Mouse (Mus musculus) hindbrain, embryonic 15.5 days (tissue): ENCODE measurements at regions not wholly inside any gene's neighbourhood (a gene's known extent, or its start where the extent isn't known, plus 50 kb on each side); places are given as distances from the start of the nearest gene placed in this dataset.

Source experiments
- ATAC-seq: fragments of 200-750 bp; cut with Nextera tagmentation; 2 replicates; pipeline ENCODE4 v1.8.0; 2017; ENCODE audit warnings: low read depth, moderate number of reproducible peaks, moderate TSS enrichment; ENCODE audit not compliant: low FRiP score
- H3K27ac ChIP-seq: fragments of 300-500 bp; sonication (generic); replicated peaks from 2 replicates; pipeline ENCODE4 v1.5.1; 2015; ENCODE audit warnings: mild to moderate bottlenecking, inconsistent platforms
- H3K27me3 ChIP-seq: fragments of 300-500 bp; sonication (generic); 2 replicates; pipeline ENCODE4 v1.6.1; 2015; ENCODE audit warnings: control low read depth, inconsistent platforms
- H3K36me3 ChIP-seq: fragments of 300-500 bp; sonication (generic); 2 replicates; pipeline ENCODE4 v1.6.1; 2015; ENCODE audit warnings: control low read depth, inconsistent platforms
- H3K4me1 ChIP-seq: fragments of 300-500 bp; sonication (generic); replicated peaks from 2 replicates; pipeline ENCODE4 v1.6.1; 2015; ENCODE audit warnings: control low read depth, inconsistent platforms
- H3K4me2 ChIP-seq: fragments of 300-500 bp; sonication (generic); 2 replicates; pipeline ENCODE4 v1.6.1; 2015; ENCODE audit warnings: moderate library complexity, mild to moderate bottlenecking, inconsistent platforms
- H3K4me3 ChIP-seq: fragments of 300-500 bp; sonication (generic); 2 replicates; pipeline ENCODE4 v1.5.1; 2015; ENCODE audit warnings: mild to moderate bottlenecking, inconsistent platforms
- H3K9ac ChIP-seq: fragments of 300-500 bp; sonication (generic); 2 replicates; pipeline ENCODE4 v1.6.1; 2015; ENCODE audit warnings: inconsistent platforms
- H3K9me3 ChIP-seq: fragments of 300-500 bp; sonication (generic); 2 replicates; pipeline ENCODE4 v1.6.1; 2016; ENCODE audit warnings: control low read depth, inconsistent platforms
- WGBS: fragments of 180-500 bp; shearing (Covaris S2); methylation state at CpG from one replicate; pipeline ENCODE4 v1.1.7; 2015; 5-methylcytosine and 5-hydroxymethylcytosine counted together

GRCm38 (mm10) chr11:114571144-114571869 lies 97.0 kb upstream of the Rpl38 start:
- Histone ChIP-seq H3K27ac (no peak overlapping the region), H3K27me3 (no peaks in the 10 kb centered on the region), H3K4me3 (no peak overlapping the region), H3K9ac (no peak overlapping the region), H3K9me3 (no peaks in the 10 kb centered on the region), H3K4me2 (no peak overlapping the region), H3K4me1 (peaks cover 22% of the 10 kb centered on the region), H3K36me3 (no peaks in the 10 kb centered on the region)
- ATAC-seq = no peak
- WGBS = 48% methylated on average over 20 of the region's 20 CpGs

- Histone ChIP-seq H3K27me3 (no peaks in the 10 kb centered on the region), H3K9ac (no peak overlapping the region), H3K4me2 (no peak overlapping the region), H3K27ac (no peak overlapping the region), H3K4me1 (peaks cover 22% of the 10 kb centered on the region), H3K4me3 (no peak overlapping the region), H3K9me3 (no peaks in the 10 kb centered on the region), H3K36me3 (no peaks in the 10 kb centered on the region)
- 93% methylated on average over 5 of the region's 5 CpGs for WGBS
- ATAC-seq = no peak
Observed at GRCm38 (mm10) chr11:114570076-114570475, 98.2 kb upstream of the Rpl38 start.

GRCm38 (mm10) chr11:114567814-114568800 lies 100.2 kb upstream of the Rpl38 start:
- Histone ChIP-seq H3K9me3 (no peaks in the 10 kb centered on the region), H3K27me3 (no peaks in the 10 kb centered on the region), H3K4me2 (no peak overlapping the region), H3K4me3 (no peak overlapping the region), H3K4me1 (peaks cover 22% of the 10 kb centered on the region), H3K9ac (0 out of 2 replicates have a peak overlapping the region, but pooled peaks have one; percentile 13), H3K27ac (peak overlapping the region; percentile 29), H3K36me3 (no peaks in the 10 kb centered on the region)
- WGBS = 9% methylated on average over 21 of the region's 21 CpGs
- 0 out of 2 replicates have a peak, but pooled peaks have one; percentile 23 for ATAC-seq

- peak; percentile 30; the same call in 1 of the 2 replicates for ATAC-seq
- H3K9ac ChIP-seq = no peak overlapping the region
- no peak overlapping the region for H3K4me3 ChIP-seq
- peaks cover 22% of the 10 kb centered on the region for H3K4me1 ChIP-seq
- peak overlapping the region; percentile 16; the same call in 1 of the 2 replicates for H3K4me2 ChIP-seq
- 6% methylated on average over 20 of the region's 20 CpGs for WGBS
- H3K27me3 ChIP-seq = no peaks in the 10 kb centered on the region
- no peaks in the 10 kb centered on the region for H3K9me3 ChIP-seq
- H3K27ac ChIP-seq = peak overlapping the region; percentile 29; the same call in 1 of the 2 replicates
- H3K36me3 ChIP-seq = no peaks in the 10 kb centered on the region
Observed at GRCm38 (mm10) chr11:114567045-114567780, 101.1 kb upstream of the Rpl38 start.

GRCm38 (mm10) chr11:114564949-114565348 lies 103.4 kb upstream of the Rpl38 start:
- H3K4me3 ChIP-seq = no peak overlapping the region
- no peak overlapping the region for H3K9ac ChIP-seq
- no peaks in the 10 kb centered on the region for H3K36me3 ChIP-seq
- no peak for ATAC-seq
- no peak overlapping the region for H3K27ac ChIP-seq
- H3K4me1 ChIP-seq = peaks cover 34% of the 10 kb centered on the region
- 94% methylated on average over 2 of the region's 2 CpGs for WGBS
- H3K4me2 ChIP-seq = no peak overlapping the region
- H3K27me3 ChIP-seq = no peaks in the 10 kb centered on the region
- no peaks in the 10 kb centered on the region for H3K9me3 ChIP-seq

GRCm38 (mm10) chr11:114563172-114563571 lies 105.2 kb upstream of the Rpl38 start:
- Histone ChIP-seq H3K36me3 (no peaks in the 10 kb centered on the region), H3K9me3 (no peaks in the 10 kb centered on the region), H3K27me3 (no peaks in the 10 kb centered on the region), H3K27ac (no peak overlapping the region), H3K4me2 (no peak overlapping the region), H3K9ac (no peak overlapping the region), H3K4me3 (no peak overlapping the region), H3K4me1 (peaks cover 30% of the 10 kb centered on the region)
- WGBS = 60% methylated on average over 9 of the region's 9 CpGs
- no peak for ATAC-seq

GRCm38 (mm10) chr11:114554576-114554975 lies 113.7 kb upstream of the Rpl38 start:
- Histone ChIP-seq H3K4me3 (no peak overlapping the region), H3K4me2 (no peak overlapping the region), H3K36me3 (no peaks in the 10 kb centered on the region), H3K9ac (no peak overlapping the region), H3K27ac (no peak overlapping the region), H3K4me1 (0 out of 2 replicates have a peak, but pooled peaks cover under 1% of the 10 kb centered on the region), H3K27me3 (no peaks in the 10 kb centered on the region), H3K9me3 (no peaks in the 10 kb centered on the region)
- ATAC-seq = no peak
- WGBS = 56% methylated on average over 5 of the region's 5 CpGs

GRCm38 (mm10) chr11:114553992-114554391 lies 114.3 kb upstream of the Rpl38 start:
- 56% methylated on average over 13 of the region's 13 CpGs for WGBS
- Histone ChIP-seq H3K4me1 (0 out of 2 replicates have a peak, but pooled peaks cover 5% of the 10 kb centered on the region), H3K9ac (no peak overlapping the region), H3K4me2 (no peak overlapping the region), H3K27ac (no peak overlapping the region), H3K9me3 (no peaks in the 10 kb centered on the region), H3K27me3 (no peaks in the 10 kb centered on the region), H3K36me3 (no peaks in the 10 kb centered on the region), H3K4me3 (no peak overlapping the region)
- ATAC-seq = no peak

GRCm38 (mm10) chr11:114552176-114552575 lies 116.1 kb upstream of the Rpl38 start:
- 82% methylated on average over 7 of the region's 7 CpGs for WGBS
- H3K4me2 ChIP-seq = no peak overlapping the region
- H3K27ac ChIP-seq = no peak overlapping the region
- no peaks in the 10 kb centered on the region for H3K27me3 ChIP-seq
- H3K4me1 ChIP-seq = 0 out of 2 replicates have a peak, but pooled peaks cover 5% of the 10 kb centered on the region
- no peak for ATAC-seq
- H3K4me3 ChIP-seq = no peak overlapping the region
- no peak overlapping the region for H3K9ac ChIP-seq
- H3K9me3 ChIP-seq = no peaks in the 10 kb centered on the region
- no peaks in the 10 kb centered on the region for H3K36me3 ChIP-seq

- Histone ChIP-seq H3K27me3 (no peaks in the 10 kb centered on the region), H3K9me3 (no peaks in the 10 kb centered on the region), H3K4me1 (0 out of 2 replicates have a peak, but pooled peaks cover 5% of the 10 kb centered on the region), H3K9ac (no peak overlapping the region), H3K36me3 (no peaks in the 10 kb centered on the region), H3K4me3 (no peak overlapping the region), H3K4me2 (no peak overlapping the region), H3K27ac (no peak overlapping the region)
- no peak for ATAC-seq
- 87% methylated on average over 4 of the region's 4 CpGs for WGBS
Observed at GRCm38 (mm10) chr11:114551262-114551661, 117.1 kb upstream of the Rpl38 start.

- Histone ChIP-seq H3K36me3 (no peaks in the 10 kb centered on the region), H3K27ac (no peak overlapping the region), H3K4me3 (no peak overlapping the region), H3K9ac (no peak overlapping the region), H3K4me1 (peaks cover 15% of the 10 kb centered on the region), H3K27me3 (no peaks in the 10 kb centered on the region), H3K4me2 (no peak overlapping the region), H3K9me3 (no peaks in the 10 kb centered on the region)
- ATAC-seq = no peak
- 58% methylated on average over 5 of the region's 5 CpGs for WGBS
Observed at GRCm38 (mm10) chr11:114548658-114549057, 119.7 kb upstream of the Rpl38 start.
